Mouse (Mus musculus) mouse trophoblast stem cell (cell line): ENCODE measurements around the gene Tsen54.

Experiments
- in situ Hi-C, 2 experiments: fragments of 300-500 bp; cut with MseI, MboI; formaldehyde crosslinking; loops; 2 replicates in 1 of 2; 3 replicates in 1 of 2; pipeline ENCODE4 v1.15.1; 2025

Tsen54 gene

GRCm38 (mm10) chr11:115814605-115815450, at the start of gene Tsen54:
Tsen54 (plus strand) TSS chr11:115814724.
- in situ Hi-C loops = loop anchor here (5.0 kb wide), 1 partner anchor 88 kb away; no protein-coding TSS in a partner anchor

- in situ Hi-C loops = no loop called here
These were observed 49.4 kb upstream of the Tsen54 start, which contains the start of gene Tmem94 for GRCm38 (mm10) chr11:115765103-115765606. Tmem94 (plus strand) TSS chr11:115765433.

- in situ Hi-C loops = no loop called here
These were observed 48.9 kb upstream of the Tsen54 start for GRCm38 (mm10) chr11:115765607-115766141.

GRCm38 (mm10) chr11:115766356-115766943, 48.1 kb upstream of the Tsen54 start:
- in situ Hi-C loops = no loop called here

GRCm38 (mm10) chr11:115766981-115767380, 47.5 kb upstream of the Tsen54 start:
- in situ Hi-C loops = no loop called here

GRCm38 (mm10) chr11:115768896-115769295, 45.6 kb upstream of the Tsen54 start:
- in situ Hi-C loops = no loop called here

GRCm38 (mm10) chr11:115774653-115775052, 39.9 kb upstream of the Tsen54 start:
- in situ Hi-C loops = no loop called here

GRCm38 (mm10) chr11:115775821-115776665, 38.5 kb upstream of the Tsen54 start:
- in situ Hi-C loops = no loop called here

GRCm38 (mm10) chr11:115776954-115777353, 37.6 kb upstream of the Tsen54 start:
- in situ Hi-C loops = no loop called here

- in situ Hi-C loops = no loop called here
These were observed 36.8 kb upstream of the Tsen54 start for GRCm38 (mm10) chr11:115777487-115778335.

- in situ Hi-C loops = no loop called here
These were observed 35.4 kb upstream of the Tsen54 start for GRCm38 (mm10) chr11:115779038-115779571.

- in situ Hi-C loops = no loop called here
These were observed 34.1 kb upstream of the Tsen54 start for GRCm38 (mm10) chr11:115780141-115781070.

GRCm38 (mm10) chr11:115786473-115786872, 28.1 kb upstream of the Tsen54 start:
- in situ Hi-C loops = no loop called here

- in situ Hi-C loops = no loop called here
These were observed 24.7 kb upstream of the Tsen54 start for GRCm38 (mm10) chr11:115789787-115790186.

GRCm38 (mm10) chr11:115791919-115792318, 22.6 kb upstream of the Tsen54 start:
- in situ Hi-C loops = no loop called here

GRCm38 (mm10) chr11:115792353-115792752, 22.2 kb upstream of the Tsen54 start:
- in situ Hi-C loops = no loop called here

- in situ Hi-C loops = no loop called here
These were observed 17.6 kb upstream of the Tsen54 start for GRCm38 (mm10) chr11:115796898-115797297.

- in situ Hi-C loops = no loop called here
These were observed 16.9 kb upstream of the Tsen54 start for GRCm38 (mm10) chr11:115797665-115798064.

- in situ Hi-C loops = no loop called here
These were observed 13.5 kb upstream of the Tsen54 start for GRCm38 (mm10) chr11:115800981-115801380.
